Mouse (Mus musculus) 3T3-L1 (cell line): ENCODE results near the gene Hip1r.

Source experiments
- DNase-seq: peaks from one replicate; pipeline ENCODE4 v3.0.0-alpha.2; 2015; ENCODE audit warnings: low read depth, low spot score

The Hip1r gene

GRCm38 (mm10) chr5:124016291-124016821 is 42.9 kb downstream of the Hip1r start:
- no peak for DNase-seq

GRCm38 (mm10) chr5:124017941-124018340 is 44.5 kb downstream of the Hip1r start:
- DNase-seq: no peak

DNA sequence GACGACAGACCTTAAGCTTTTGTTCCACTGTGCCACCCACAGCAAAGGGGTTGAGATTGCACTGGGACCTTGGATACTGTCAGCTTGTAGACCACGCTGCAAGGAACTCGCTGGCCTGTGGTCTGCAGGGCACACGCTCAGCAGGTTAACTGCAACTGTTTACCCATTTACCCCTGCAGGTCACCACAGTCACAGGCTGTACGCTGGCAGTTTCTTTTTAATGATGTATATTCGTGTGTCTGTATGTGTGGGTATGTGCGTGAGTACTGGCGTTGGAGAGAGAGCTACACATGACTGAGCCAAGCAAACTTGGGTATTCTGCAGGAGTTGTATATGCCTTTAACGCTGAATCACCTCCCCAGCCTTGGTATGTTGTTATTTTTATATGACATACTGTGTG is 45.2 kb downstream of the Hip1r start:
- no peak for DNase-seq

DNA sequence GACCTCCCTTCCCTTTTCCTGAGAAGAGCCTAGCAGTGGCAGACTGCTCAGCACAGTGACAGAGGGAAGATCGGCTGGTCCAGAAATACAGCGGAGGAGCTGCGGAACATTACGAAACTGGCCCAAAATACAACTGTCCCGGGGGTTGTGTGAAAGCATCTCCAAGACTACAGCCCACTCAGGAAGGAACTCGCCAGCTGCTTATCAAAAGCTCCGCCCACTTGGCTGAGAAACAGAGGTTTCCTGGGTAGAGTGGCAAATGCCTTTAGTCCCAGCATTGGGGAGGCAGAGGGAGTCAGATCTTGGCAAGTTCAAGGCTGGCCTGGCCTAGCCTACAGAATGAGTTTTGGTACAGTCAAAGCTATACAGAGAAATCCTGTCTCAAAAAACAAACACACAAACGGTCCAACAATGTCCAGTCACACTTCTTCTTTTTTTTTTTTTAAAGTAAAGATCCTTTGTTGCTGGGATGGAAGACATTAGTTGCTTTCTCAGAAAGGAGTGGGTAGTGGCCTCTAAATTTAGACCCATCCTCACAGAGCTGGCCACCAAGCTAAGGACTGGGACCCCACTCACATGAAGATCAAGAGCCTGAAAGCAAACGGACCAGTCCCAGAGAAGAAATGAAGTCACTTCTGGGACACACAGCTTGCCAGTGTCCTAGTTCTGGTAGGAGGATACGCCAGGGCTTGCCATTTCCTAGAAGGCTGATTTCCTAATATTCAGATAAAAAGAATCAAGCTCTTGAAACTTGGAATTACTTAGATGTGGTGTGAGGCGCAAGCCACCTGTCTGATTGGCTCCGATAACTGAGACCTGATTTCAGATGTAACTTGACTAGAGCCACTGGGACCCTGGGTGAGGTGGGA is 46.2 kb downstream of the Hip1r start:
- DNase-seq: peak; percentile 35

DNA sequence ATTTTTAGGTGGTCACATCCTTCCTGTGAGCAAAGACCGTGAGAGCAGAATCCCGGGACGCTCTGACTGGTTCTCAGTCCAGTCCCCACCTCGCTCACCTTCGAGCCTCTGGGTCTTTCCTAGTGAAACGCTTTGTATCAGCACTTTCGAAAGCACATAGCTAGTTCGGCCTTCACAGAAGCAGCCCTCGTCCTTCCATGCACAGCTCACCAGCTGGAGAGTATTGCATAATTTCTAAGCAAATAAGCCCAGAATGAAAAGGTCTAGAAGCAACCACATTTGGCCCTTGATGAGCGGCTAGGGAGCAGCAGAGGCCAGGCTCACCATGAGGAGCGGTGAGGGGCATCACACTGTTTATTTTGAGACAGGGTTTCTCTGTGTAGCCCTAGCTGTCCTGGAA is 47.7 kb downstream of the Hip1r start:
- DNase-seq: no peak

GRCm38 (mm10) chr5:124021701-124022100 is 48.3 kb downstream of the Hip1r start:
- no peak for DNase-seq

DNA sequence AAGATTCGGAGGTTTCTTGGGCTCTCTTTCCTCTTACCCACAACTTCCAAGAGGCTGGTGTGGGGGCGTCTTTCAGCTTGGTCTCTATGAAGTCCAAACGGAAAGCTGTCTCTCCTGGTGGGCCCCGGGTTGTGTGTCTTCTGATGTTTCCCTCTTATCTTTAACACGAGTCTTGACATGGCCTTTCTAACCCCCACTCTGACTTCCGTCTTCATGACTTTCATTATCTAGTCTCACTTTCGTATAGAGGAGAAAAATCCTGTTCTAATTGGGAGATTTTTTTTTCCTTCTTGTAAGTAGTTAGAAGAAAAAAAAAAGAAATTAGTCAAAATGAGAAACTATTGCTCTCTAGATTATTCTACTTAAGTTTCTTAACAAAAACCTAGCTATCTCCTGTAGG is 48.9 kb downstream of the Hip1r start:
- no peak for DNase-seq

GRCm38 (mm10) chr5:124024677-124025076 is 51.2 kb downstream of the Hip1r start:
- no peak for DNase-seq

GRCm38 (mm10) chr5:124025146-124025545 is 51.7 kb downstream of the Hip1r start:
- DNase-seq: no peak

DNA sequence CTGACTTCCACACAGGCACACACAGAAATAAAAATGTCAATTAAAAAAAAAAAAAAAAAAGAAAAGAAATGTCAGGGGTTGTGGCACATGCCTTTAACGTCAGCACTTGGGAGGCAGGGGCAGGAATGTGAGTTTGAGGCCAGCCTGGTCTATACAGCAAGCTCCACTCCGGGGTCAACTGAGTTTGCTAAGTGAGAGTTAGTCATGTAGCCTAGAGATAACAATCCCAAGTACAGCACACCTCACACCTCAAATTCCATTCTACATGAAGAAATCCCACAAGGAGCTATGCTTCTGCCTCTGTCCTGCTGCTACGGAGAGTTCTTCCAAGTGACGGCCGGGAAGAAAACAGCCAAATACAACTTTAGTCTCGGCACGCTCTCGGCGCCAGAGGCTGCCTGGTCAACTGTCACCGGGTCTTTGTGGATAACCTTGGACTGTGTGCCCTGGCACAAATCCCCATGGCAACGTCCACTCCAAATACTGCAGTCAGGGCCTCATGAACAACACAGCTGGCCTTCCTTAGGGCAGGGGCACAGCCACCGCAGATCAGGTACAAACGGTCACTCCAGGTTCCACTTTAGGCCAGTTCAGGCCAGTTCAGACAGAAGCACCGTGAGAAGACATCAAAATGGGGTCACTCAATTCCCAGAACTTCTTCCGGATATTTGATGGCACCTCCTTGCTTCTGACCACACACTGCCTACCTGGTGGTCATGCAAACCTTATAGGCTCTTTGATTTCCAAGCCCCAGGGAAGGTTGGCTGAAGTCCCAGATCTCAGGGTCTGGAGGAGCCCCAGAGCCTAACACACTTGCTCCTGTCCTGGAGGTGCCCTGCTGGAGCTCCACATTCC is 52.4 kb downstream of the Hip1r start:
- no peak for DNase-seq

DNA sequence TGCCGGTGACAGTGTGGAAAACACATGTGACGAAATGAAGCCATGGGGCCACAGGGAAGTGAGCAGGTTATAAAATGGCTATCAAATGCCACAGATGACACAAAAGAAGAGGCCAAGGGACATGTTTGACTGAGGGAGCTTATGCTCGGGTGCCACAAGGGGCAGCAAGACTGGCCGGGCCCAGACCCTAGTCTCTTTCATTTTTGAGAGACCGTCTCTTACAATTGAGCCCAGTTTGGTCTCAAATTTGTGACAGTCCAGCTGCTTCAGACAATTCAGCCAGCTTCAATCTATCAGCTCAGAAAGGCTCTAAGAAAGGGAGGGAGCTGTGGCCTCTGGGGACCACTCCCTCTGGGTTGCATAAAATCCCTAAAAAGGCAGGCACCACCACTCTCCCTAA is 53.1 kb downstream of the Hip1r start:
- DNase-seq: no peak

DNA sequence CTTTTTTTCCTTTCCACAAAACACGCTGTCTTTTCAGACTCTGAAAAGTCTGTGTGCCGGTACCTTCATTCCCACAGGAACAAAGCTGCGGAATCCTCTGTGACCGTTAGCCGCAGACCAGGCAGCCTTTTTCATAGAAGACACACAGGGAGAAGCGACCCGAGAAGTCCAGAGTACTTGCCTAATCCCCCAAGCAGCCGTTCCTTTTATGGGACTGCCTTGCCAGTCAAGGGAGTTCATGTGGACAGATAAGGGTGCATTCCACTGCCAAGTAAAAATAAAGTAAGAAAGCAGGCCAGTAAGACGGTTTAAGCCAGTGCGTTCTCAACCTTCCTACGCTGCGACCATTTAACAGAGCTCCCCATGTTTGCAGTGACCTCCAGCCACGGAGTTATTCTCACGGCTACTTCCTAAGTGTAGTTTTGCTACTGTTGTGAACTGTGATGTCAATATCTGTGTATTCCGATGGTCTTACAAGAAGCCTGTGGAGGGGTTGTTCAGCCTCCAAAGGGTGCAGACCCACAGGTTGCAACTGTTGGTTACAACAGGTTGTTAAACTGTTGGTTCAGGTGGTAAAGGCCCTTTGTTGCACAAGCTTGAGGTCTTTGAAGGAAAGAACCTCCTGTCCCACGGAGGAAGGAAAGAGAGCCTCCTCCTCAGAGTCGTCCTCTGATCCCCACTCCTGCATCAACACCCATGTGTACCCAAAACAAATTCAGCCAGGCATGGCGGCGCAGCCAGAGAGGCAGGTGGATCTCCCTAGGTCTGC is 54.5 kb downstream of the Hip1r start:
- no peak for DNase-seq

DNA sequence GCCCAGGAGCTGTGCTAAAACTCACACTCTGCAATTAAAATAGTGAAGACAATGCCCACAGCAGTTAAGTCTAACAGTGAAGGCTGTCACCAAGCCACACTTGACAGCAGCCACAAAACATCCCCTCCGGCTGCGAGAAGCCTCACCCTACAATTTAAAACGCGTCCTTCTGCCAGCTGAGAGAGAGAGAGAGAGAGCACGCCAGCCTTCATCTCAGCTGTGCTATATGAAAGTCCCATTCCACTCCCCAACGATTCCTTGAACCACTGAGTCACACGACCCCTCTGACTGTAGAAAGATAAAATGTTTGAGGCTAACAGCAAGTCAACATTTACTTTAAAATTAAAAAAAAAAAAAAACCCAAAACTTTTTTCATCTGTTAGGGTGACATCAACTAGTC is 55.3 kb downstream of the Hip1r start:
- no peak for DNase-seq

DNA sequence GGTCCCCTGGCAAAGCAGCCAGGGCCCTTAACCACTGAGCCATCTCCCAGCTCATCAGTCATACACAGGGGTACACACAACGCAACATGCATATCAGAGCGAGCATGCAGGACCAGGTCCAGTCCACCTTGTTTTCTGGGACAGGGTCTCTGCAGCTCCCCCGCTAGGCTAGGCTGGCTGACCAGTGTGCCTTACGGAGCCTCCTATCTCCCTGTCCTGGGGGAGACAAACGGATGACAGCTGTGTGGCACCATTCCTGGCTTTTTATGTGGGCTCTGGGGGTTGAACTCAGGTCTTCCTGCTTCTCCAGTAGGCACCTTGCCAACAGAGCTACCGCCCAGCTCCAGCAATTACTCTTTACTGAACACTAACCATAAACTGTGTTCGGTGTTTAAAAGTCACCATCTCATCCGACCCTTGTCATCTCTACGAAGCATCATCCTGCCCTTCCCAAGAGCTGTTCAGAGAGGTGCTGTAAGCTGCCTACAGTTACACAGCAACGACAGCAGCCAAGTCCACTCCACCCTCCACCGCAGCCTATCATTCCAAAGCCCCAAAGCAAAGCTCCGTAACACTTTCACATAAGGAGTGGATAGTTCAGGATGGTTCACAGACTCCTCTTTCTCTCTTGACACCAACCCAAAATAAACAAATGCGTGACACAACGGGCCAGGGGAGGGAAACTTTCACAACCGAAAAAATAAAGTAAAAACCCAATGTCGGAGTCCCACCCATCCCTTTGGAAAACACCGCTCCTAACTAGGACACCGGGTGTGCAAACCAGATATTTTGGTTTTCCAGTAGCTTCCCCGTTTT is 56.0 kb downstream of the Hip1r start:
- no peak for DNase-seq

GRCm38 (mm10) chr5:124030386-124031067 is 57.1 kb downstream of the Hip1r start:
- DNase-seq: peak; percentile 50

DNA sequence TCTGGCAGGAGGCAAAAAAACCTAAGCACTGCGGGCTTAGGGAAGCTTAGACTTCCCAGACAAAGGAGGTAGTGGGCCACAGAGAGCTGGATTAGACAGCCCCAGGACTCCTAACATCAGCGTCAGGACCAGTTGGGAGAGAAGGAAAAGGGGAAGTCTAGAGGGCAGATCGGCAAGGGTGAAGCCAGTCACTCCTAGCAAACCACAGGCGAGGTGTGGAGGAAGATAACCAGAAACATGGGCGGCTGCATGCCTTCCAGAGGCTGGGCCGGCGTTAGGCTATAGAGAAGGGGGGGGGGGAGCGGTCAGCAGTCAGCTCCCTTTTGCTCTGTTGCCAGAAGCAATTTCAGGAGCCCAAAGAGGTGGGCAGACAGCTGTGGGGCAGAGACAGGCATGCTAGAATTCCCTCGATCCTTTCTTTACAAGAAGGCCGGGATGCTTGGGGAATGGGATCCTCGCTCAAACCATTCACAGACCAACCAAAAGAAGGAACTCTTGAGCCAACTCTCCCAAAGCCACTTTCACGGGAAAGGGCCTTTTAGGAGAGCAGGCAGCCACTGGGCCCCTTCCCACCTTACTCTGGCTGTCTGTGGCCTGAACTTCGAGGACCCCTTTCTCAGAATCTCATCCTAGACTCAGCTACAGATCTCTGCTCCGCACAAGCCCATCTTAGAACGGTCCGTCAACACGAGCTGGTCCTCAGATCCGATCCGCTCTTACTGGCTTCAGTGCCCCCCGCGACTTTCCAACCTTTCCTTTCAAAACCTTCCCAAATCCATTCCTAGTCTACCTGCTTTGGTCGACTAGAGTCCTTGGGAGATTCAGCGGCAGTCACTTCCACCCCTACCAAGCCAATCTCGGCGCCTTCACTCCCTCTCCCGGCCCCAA is 57.9 kb downstream of the Hip1r start:
- DNase-seq: peak; percentile 63

DNA sequence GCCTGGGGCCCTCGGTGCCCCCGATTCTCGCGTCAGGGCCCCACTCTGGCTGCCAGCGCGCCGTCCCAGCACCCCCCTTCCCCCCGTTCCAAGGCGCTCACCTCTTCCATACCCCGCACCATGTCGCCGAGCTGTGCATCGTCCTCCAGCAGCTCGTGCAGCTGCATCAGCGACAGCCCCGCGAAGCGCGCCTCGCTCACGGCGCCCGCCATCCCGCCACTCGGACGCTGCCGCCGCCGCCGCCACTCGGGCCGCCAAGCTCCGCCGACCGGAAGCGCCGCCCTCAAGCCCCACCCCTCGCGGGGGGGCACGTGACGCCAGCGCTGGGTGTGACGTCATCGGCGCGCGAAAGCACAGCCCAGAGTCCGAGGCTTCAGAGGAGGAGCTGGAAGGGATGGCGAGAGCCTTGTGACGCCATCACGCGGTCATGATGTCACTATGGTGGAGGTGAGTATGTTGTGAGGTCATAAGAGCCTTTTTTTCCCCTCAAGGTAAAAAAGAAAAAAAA is 58.6 kb downstream of the Hip1r start, which contains the start of gene Vps37b:
Vps37b (minus strand) TSS at position 270 of the 508 bp plus-strand sequence.
- peak; percentile 89 for DNase-seq

DNA sequence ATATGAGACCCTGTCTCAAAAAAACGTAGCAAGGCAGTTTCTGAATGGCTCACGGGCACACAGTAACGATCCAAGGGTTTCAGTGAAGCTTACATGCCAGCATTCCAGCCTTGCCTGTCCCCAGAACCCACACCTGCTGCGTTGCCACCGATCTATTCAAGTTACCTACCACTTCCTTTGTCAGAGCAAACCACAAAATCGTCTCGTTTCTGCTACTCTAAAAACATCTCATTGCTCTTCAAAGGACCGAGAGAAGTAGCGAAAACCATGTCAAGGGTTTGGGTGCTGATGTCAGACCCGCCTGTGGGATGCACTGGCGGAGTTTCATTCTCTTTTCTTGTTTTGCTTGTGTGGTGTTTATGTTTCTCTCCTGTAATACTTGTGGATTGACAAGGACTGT is 61.0 kb downstream of the Hip1r start:
- no peak for DNase-seq

- no peak for DNase-seq
Observed at GRCm38 (mm10) chr5:124035406-124035805, 62.0 kb downstream of the Hip1r start.
